Comparison of ENCODE assay signal across 15 mouse cellular contexts in genomic region chr2:13176304-13176620, GRCm38 (mm10).
DNase-seq lines count a peak whose midpoint lies in the region; ATAC-seq lines count a peak whose summit lies in the region.
"Had no signal": no experiment of that assay in that cellular context is flagged by ENCODE, and none has a peak within 500 bp of the region (broad histone marks: within the 10 kb centered on the region; RNA-seq: fewer than 3 reads in every experiment).

No protein-coding gene starts in this region.

- no peaks in the 10 kb centered on the region for H3K36me3 ChIP-seq in forebrain, embryonic 12.5 days (replicated peaks)
- no peaks in the 10 kb centered on the region for H3K36me3 ChIP-seq in forebrain, embryonic 16.5 days (ENCODE audit: control insufficient read depth, insufficient read depth)
- no peaks in the 10 kb centered on the region for H3K36me3 ChIP-seq in forebrain, embryonic 15.5 days
- H3K36me3 ChIP-seq in midbrain, embryonic 12.5 days = no peaks in the 10 kb centered on the region
- H3K36me3 ChIP-seq in neural tube, embryonic 14.5 days (ENCODE audit: control insufficient read depth, insufficient read depth, low read length) = no peaks in the 10 kb centered on the region
- H3K36me3 ChIP-seq in intestine, embryonic 16.5 days (ENCODE audit: control insufficient read depth, insufficient read depth, low read length) = no peaks in the 10 kb centered on the region
- no peaks in the 10 kb centered on the region for H3K36me3 ChIP-seq in limb, embryonic 10.5 days
- H3K36me3 ChIP-seq: limb, embryonic 15.5 days had no signal

- no peaks in the 10 kb centered on the region for H3K27me3 ChIP-seq in forebrain, embryonic 12.5 days
- H3K27me3 ChIP-seq in forebrain, embryonic 16.5 days (replicated peaks; ENCODE audit: control insufficient read depth, insufficient read depth, low read length) = no peaks in the 10 kb centered on the region
- H3K27me3 ChIP-seq in forebrain, embryonic 15.5 days = no peaks in the 10 kb centered on the region
- peaks cover 53% of the 10 kb centered on the region for H3K27me3 ChIP-seq in midbrain, embryonic 12.5 days
- no peaks in the 10 kb centered on the region for H3K27me3 ChIP-seq in neural tube, embryonic 14.5 days (ENCODE audit: control insufficient read depth, insufficient read depth, low read length)
- H3K27me3 ChIP-seq in intestine, embryonic 16.5 days (replicated peaks; ENCODE audit: control insufficient read depth, insufficient read depth, low read length) = no peaks in the 10 kb centered on the region
- H3K27me3 ChIP-seq in limb, embryonic 10.5 days (ENCODE audit: low read depth, poor library complexity, severe bottlenecking) = 0 out of 2 replicates have a peak, but pooled peaks cover 4% of the 10 kb centered on the region
- H3K27me3 ChIP-seq: CH12.LX; limb, embryonic 15.5 days had no signal

- H3K9me3 ChIP-seq in forebrain, embryonic 12.5 days = no peaks in the 10 kb centered on the region
- no peaks in the 10 kb centered on the region for H3K9me3 ChIP-seq in forebrain, embryonic 16.5 days (ENCODE audit: control insufficient read depth, low read length)
- H3K9me3 ChIP-seq in forebrain, embryonic 15.5 days = no peaks in the 10 kb centered on the region
- H3K9me3 ChIP-seq in midbrain, embryonic 12.5 days = no peaks in the 10 kb centered on the region
- no peaks in the 10 kb centered on the region for H3K9me3 ChIP-seq in neural tube, embryonic 14.5 days (ENCODE audit: control insufficient read depth, low read length)
- no peaks in the 10 kb centered on the region for H3K9me3 ChIP-seq in intestine, embryonic 16.5 days (ENCODE audit: control insufficient read depth, low read length)
- no peaks in the 10 kb centered on the region for H3K9me3 ChIP-seq in limb, embryonic 10.5 days (replicated peaks)
- H3K9me3 ChIP-seq: limb, embryonic 15.5 days had no signal

- ATAC-seq in forebrain, embryonic 12.5 days (ENCODE audit: low FRiP score) = peak; percentile 22; the same call in 1 of the 2 replicates
- no peak for ATAC-seq in forebrain, embryonic 16.5 days
- ATAC-seq in forebrain, embryonic 15.5 days (replicated peaks) = no peak
- ATAC-seq in midbrain, embryonic 12.5 days (ENCODE audit: low FRiP score, low read depth) = no peak
- peak; percentile 68 for ATAC-seq in neural tube, embryonic 14.5 days (ENCODE audit: low read depth)
- ATAC-seq in intestine, embryonic 16.5 days = no peak

- H3K9ac ChIP-seq in forebrain, embryonic 12.5 days = no peak overlapping the region
- H3K9ac ChIP-seq in forebrain, embryonic 16.5 days (replicated peaks; ENCODE audit: low read depth, low read length) = no peak overlapping the region
- H3K9ac ChIP-seq in forebrain, embryonic 15.5 days (replicated peaks) = no peak overlapping the region
- no peak overlapping the region for H3K9ac ChIP-seq in midbrain, embryonic 12.5 days (replicated peaks)
- no peak overlapping the region for H3K9ac ChIP-seq in neural tube, embryonic 14.5 days (replicated peaks; ENCODE audit: low read depth, low read length)
- no peak overlapping the region for H3K9ac ChIP-seq in intestine, embryonic 16.5 days (ENCODE audit: low read depth, low read length)
- H3K9ac ChIP-seq: limb, embryonic 15.5 days had no signal

- 64% methylated on average over 4 of the region's 4 CpGs for WGBS in forebrain, embryonic 12.5 days
- WGBS in forebrain, embryonic 16.5 days = 65% methylated on average over 4 of the region's 4 CpGs
- 66% methylated on average over 4 of the region's 4 CpGs for WGBS in forebrain, embryonic 15.5 days
- whole genome bisulfite sequencing in midbrain, embryonic 12.5 days = 65% methylated on average over 4 of the region's 4 CpGs
- 21% methylated on average over 4 of the region's 4 CpGs for WGBS in neural tube, embryonic 14.5 days
- 73% methylated on average over 4 of the region's 4 CpGs for WGBS in intestine, embryonic 16.5 days
- 67% methylated on average over 4 of the region's 4 CpGs for WGBS in limb, embryonic 10.5 days

- peaks cover 26% of the 10 kb centered on the region for H3K4me1 ChIP-seq in forebrain, embryonic 12.5 days
- H3K4me1 ChIP-seq in forebrain, embryonic 16.5 days (replicated peaks; ENCODE audit: control insufficient read depth, insufficient read depth, low read length) = peaks cover 31% of the 10 kb centered on the region
- H3K4me1 ChIP-seq in forebrain, embryonic 15.5 days = peaks cover 35% of the 10 kb centered on the region
- peaks cover 29% of the 10 kb centered on the region for H3K4me1 ChIP-seq in midbrain, embryonic 12.5 days
- H3K4me1 ChIP-seq in neural tube, embryonic 14.5 days (ENCODE audit: control insufficient read depth, insufficient read depth, low read length) = peaks cover 29% of the 10 kb centered on the region; the same call in 1 of the 2 replicates
- H3K4me1 ChIP-seq in intestine, embryonic 16.5 days (ENCODE audit: control insufficient read depth, insufficient read depth, low read length) = no peaks in the 10 kb centered on the region
- peaks cover 9% of the 10 kb centered on the region for H3K4me1 ChIP-seq in limb, embryonic 10.5 days

- no peak overlapping the region for H3K27ac ChIP-seq in forebrain, embryonic 12.5 days
- no peak overlapping the region for H3K27ac ChIP-seq in forebrain, embryonic 16.5 days (ENCODE audit: low read length)
- H3K27ac ChIP-seq in forebrain, embryonic 15.5 days (replicated peaks) = no peak overlapping the region
- H3K27ac ChIP-seq in midbrain, embryonic 12.5 days (replicated peaks) = peak overlapping the region; percentile 60; the same call in 1 of the 2 replicates
- H3K27ac ChIP-seq in neural tube, embryonic 14.5 days (ENCODE audit: low read depth, low read length) = no peak overlapping the region; the same call in 1 of the 2 replicates
- no peak overlapping the region for H3K27ac ChIP-seq in intestine, embryonic 16.5 days (ENCODE audit: low read length)
- H3K27ac ChIP-seq in limb, embryonic 10.5 days = no peak overlapping the region
- H3K27ac ChIP-seq: limb, embryonic 15.5 days had no signal

- no peak for DNase-seq in thymus, postnatal 36 days
- DNase-seq in limb, embryonic 10.5 days (ENCODE audit: low spot score) = no peak
- DNase-seq: adrenal gland, adult 2 months; cerebellum, adult 9-11 months; gastrocnemius, postnatal 14 days; kidney, adult 9 months; lung, postnatal 14 days had no signal

- H3K4me3 ChIP-seq in forebrain, embryonic 12.5 days (replicated peaks) = no peak overlapping the region
- H3K4me3 ChIP-seq in forebrain, embryonic 16.5 days (replicated peaks; ENCODE audit: low read length) = no peak overlapping the region
- H3K4me3 ChIP-seq in forebrain, embryonic 15.5 days = no peak overlapping the region
- no peak overlapping the region for H3K4me3 ChIP-seq in midbrain, embryonic 12.5 days
- H3K4me3 ChIP-seq in neural tube, embryonic 14.5 days (ENCODE audit: low read depth, low read length) = no peak overlapping the region
- no peak overlapping the region for H3K4me3 ChIP-seq in intestine, embryonic 16.5 days (ENCODE audit: low read length)
- H3K4me3 ChIP-seq in limb, embryonic 10.5 days = no peak overlapping the region
- H3K4me3 ChIP-seq: limb, embryonic 15.5 days had no signal

- H3K4me2 ChIP-seq in forebrain, embryonic 12.5 days = peak overlapping the region; percentile 40; the same call in 1 of the 2 replicates
- H3K4me2 ChIP-seq in forebrain, embryonic 16.5 days (ENCODE audit: low read length) = no peak overlapping the region
- peak overlapping the region; percentile 50; the same call in 1 of the 2 replicates for H3K4me2 ChIP-seq in forebrain, embryonic 15.5 days (replicated peaks)
- H3K4me2 ChIP-seq in midbrain, embryonic 12.5 days (replicated peaks) = peak overlapping the region; percentile 45
- peak overlapping the region; percentile 53 for H3K4me2 ChIP-seq in neural tube, embryonic 14.5 days (ENCODE audit: low read depth, low read length)
- no peak overlapping the region for H3K4me2 ChIP-seq in intestine, embryonic 16.5 days (ENCODE audit: low read depth, low read length)
- H3K4me2 ChIP-seq: limb, embryonic 15.5 days had no signal

Comparison
In these comparisons a context has a peak if more than half of its experiments do, and no peak if none do; other contexts are left out.
1. ATAC-seq: peak in forebrain, embryonic 12.5 days (single experiment) and neural tube, embryonic 14.5 days (single experiment); none in forebrain, embryonic 16.5 days (single experiment), forebrain, embryonic 15.5 days (single experiment), midbrain, embryonic 12.5 days (single experiment) and intestine, embryonic 16.5 days (single experiment).
2. H3K4me2 ChIP-seq: peak in forebrain, embryonic 12.5 days (single experiment), forebrain, embryonic 15.5 days (single experiment), midbrain, embryonic 12.5 days (single experiment) and neural tube, embryonic 14.5 days (single experiment); none in forebrain, embryonic 16.5 days (single experiment) and intestine, embryonic 16.5 days (single experiment).